Mouse (Mus musculus) stomach, postnatal 0 days (tissue): ENCODE measurements at regions not wholly inside any gene's neighbourhood (a gene's known extent, or its start where the extent isn't known, plus 50 kb on each side); places are given as distances from the start of the nearest gene placed in this dataset.

Experiments used
- ATAC-seq: fragments of 200-750 bp; cut with Nextera tagmentation; 2 replicates; pipeline ENCODE4 v1.8.0; 2017; ENCODE audit not compliant: low FRiP score, low TSS enrichment
- DNase-seq: peaks from one replicate; pipeline ENCODE4 v3.0.0-alpha.2; 2016; ENCODE audit warnings: low spot score
- H3K27ac ChIP-seq: fragments of 300-500 bp; sonication (generic); replicated peaks from 2 replicates; pipeline ENCODE4 v1.5.1; 2014; ENCODE audit warnings: mild to moderate bottlenecking, control low read depth
- H3K27me3 ChIP-seq: fragments of 300-500 bp; sonication (generic); 2 replicates; pipeline ENCODE4 v1.6.1; 2014; ENCODE audit warnings: low read length; ENCODE audit not compliant: control insufficient read depth, insufficient read depth
- H3K36me3 ChIP-seq: fragments of 300-500 bp; sonication (generic); 2 replicates; pipeline ENCODE4 v1.6.1; 2014; ENCODE audit warnings: low read length, mixed read lengths; ENCODE audit not compliant: control insufficient read depth, insufficient read depth
- H3K4me1 ChIP-seq: fragments of 300-500 bp; sonication (generic); replicated peaks from 2 replicates; pipeline ENCODE4 v1.6.1; 2014; ENCODE audit warnings: antibody characterized with exemption; ENCODE audit not compliant: control insufficient read depth, insufficient read depth
- H3K4me2 ChIP-seq: fragments of 300-500 bp; sonication (generic); replicated peaks from 2 replicates; pipeline ENCODE4 v1.6.1; 2014; ENCODE audit warnings: low read depth, mild to moderate bottlenecking, control low read depth, moderate library complexity
- H3K4me3 ChIP-seq: fragments of 300-500 bp; sonication (generic); 2 replicates; pipeline ENCODE4 v1.5.1; 2014; ENCODE audit warnings: low read depth, low read length, control low read depth
- H3K9ac ChIP-seq: fragments of 300-500 bp; sonication (generic); 2 replicates; pipeline ENCODE4 v1.6.1; 2014; ENCODE audit warnings: mild to moderate bottlenecking, low read length, control low read depth, mixed read lengths
- H3K9me3 ChIP-seq: fragments of 300-500 bp; sonication (generic); 2 replicates; pipeline ENCODE4 v1.6.1; 2016; ENCODE audit warnings: low read length; ENCODE audit not compliant: control insufficient read depth
- CTCF ChIP-seq: IDR thresholded peaks from 2 replicates; pipeline ENCODE4 v1.5.1; 2016; ENCODE audit warnings: antibody characterized with exemption, low read depth, mild to moderate bottlenecking, moderate library complexity
- EP300 ChIP-seq: optimal IDR thresholded peaks from 2 replicates; pipeline ENCODE3; 2016; ENCODE audit warnings: antibody characterized with exemption
- WGBS: fragments of 180-500 bp; shearing (Covaris S2); extraction: QIAGEN DNeasy Blood & Tissue Kit; methylation state at CpG from one replicate; pipeline ENCODE4 v1.1.7; 2014; 5-methylcytosine and 5-hydroxymethylcytosine counted together

- Histone ChIP-seq H3K4me1 (no peaks in the 10 kb centered on the region), H3K9ac (no peak overlapping the region), H3K9me3 (no peaks in the 10 kb centered on the region), H3K27me3 (no peaks in the 10 kb centered on the region), H3K4me3 (no peak overlapping the region), H3K27ac (no peak overlapping the region), H3K36me3 (no peaks in the 10 kb centered on the region), H3K4me2 (no peak overlapping the region)
- no peak for TF ChIP-seq CTCF
- no peak for TF ChIP-seq EP300
- DNase-seq (no peak), ATAC-seq (no peak)
- WGBS, result 38% methylated on average over 4 of the region's 4 CpGs
These were observed 346.2 kb upstream of the Smarca2 start for GRCm38 (mm10) chr19:26258677-26259076.

GRCm38 (mm10) chr19:26261530-26261929, 343.3 kb upstream of the Smarca2 start:
- no peaks in the 10 kb centered on the region for H3K36me3 ChIP-seq
- no peak for DNase-seq
- H3K27me3 ChIP-seq, result no peaks in the 10 kb centered on the region
- no peaks in the 10 kb centered on the region for H3K4me1 ChIP-seq
- H3K9ac ChIP-seq, result no peak overlapping the region
- TF ChIP-seq CTCF (no peak), EP300 (no peak)
- no peak overlapping the region for H3K4me2 ChIP-seq
- H3K27ac ChIP-seq, result no peak overlapping the region
- H3K9me3 ChIP-seq, result no peaks in the 10 kb centered on the region
- WGBS, result 82% methylated on average over 2 of the region's 2 CpGs
- H3K4me3 ChIP-seq, result no peak overlapping the region
- ATAC-seq, result no peak

DNA sequence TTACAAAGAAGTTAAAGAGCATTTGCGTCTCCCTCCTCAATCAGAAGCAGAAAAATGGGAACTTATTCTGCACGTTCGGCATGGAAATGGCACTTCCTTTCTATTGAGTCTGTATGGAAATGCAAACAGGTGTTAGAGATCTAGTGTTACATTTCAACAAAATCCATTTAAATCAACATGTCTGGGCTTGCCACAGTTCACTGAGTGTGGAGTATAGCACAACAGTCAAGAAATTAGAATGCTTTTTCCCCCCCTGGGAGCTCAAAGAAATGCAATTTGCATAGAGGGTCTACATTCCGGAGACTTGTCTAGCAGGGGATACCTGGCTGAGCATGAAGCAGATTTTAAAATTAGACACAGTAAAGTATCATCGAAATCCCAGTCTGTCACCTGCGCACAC, 308.5 kb upstream of the Smarca2 start:
- H3K9ac ChIP-seq, result no peak overlapping the region
- WGBS, result 66% methylated on average over 6 of the region's 6 CpGs
- no peak for ATAC-seq

DNA sequence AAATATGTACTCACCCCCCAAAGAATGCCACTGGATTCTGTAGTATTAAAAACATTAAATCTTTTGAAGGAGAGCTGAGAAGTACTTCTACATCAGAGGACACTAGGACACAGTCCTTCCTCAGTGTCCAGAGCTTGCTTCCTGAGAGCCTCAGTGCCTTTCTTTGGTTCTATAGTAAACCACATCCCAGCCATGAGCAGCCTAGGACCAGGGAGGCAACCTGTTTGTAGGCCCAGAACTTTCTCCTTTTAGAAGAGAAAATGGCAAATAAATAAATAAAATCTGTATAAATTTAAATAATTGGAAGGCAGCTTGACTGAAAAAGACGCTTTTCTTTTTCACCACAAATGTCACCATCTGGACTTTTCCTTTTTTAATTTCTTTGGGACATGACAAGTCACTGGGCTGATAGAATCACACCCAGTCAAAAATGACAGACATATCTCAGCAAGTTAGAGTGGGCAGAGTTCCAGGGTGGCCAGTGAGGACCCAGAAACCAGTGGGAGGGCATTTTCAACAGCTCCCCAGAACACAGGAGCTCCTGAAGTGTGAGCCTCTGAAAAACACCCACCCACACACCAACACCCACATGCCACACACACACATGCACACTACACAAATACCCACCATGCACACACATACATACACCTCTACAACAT, 296.2 kb upstream of the Smarca2 start:
- WGBS, result 81% methylated on average over 1 of the region's 1 CpGs
- H3K9me3 ChIP-seq, result no peaks in the 10 kb centered on the region

More for the DNA sequence above, 308.5 kb upstream of the Smarca2 start:
- no peak for DNase-seq
- H3K36me3 ChIP-seq, result no peaks in the 10 kb centered on the region
- TF ChIP-seq CTCF (no peak), EP300 (no peak)
- no peak overlapping the region for H3K4me3 ChIP-seq
- H3K9me3 ChIP-seq, result no peaks in the 10 kb centered on the region
- no peaks in the 10 kb centered on the region for H3K27me3 ChIP-seq
- no peaks in the 10 kb centered on the region for H3K4me1 ChIP-seq
- no peak overlapping the region for H3K27ac ChIP-seq
- H3K4me2 ChIP-seq, result no peak overlapping the region

GRCm38 (mm10) chr19:26318977-26319376, 285.9 kb upstream of the Smarca2 start:
- H3K9me3 ChIP-seq, result no peaks in the 10 kb centered on the region
- 76% methylated on average over 2 of the region's 2 CpGs for WGBS
- ATAC-seq, result no peak
- H3K27ac ChIP-seq, result no peak overlapping the region
- no peak overlapping the region for H3K4me3 ChIP-seq
- H3K27me3 ChIP-seq, result no peaks in the 10 kb centered on the region
- H3K9ac ChIP-seq, result no peak overlapping the region
- H3K36me3 ChIP-seq, result no peaks in the 10 kb centered on the region
- no peak for DNase-seq
- TF ChIP-seq CTCF (no peak), EP300 (no peak)
- no peaks in the 10 kb centered on the region for H3K4me1 ChIP-seq
- H3K4me2 ChIP-seq, result no peak overlapping the region

More for the DNA sequence above, 296.2 kb upstream of the Smarca2 start:
- Histone ChIP-seq H3K27me3 (no peaks in the 10 kb centered on the region), H3K9ac (no peak overlapping the region), H3K36me3 (no peaks in the 10 kb centered on the region), H3K27ac (no peak overlapping the region), H3K4me2 (no peak overlapping the region), H3K4me3 (no peak overlapping the region), H3K4me1 (no peaks in the 10 kb centered on the region)
- DNase-seq, result no peak
- no peak for ATAC-seq
- TF ChIP-seq EP300 (no peak), CTCF (no peak)

- 81% methylated on average over 5 of the region's 5 CpGs for WGBS
- H3K4me2 ChIP-seq, result no peak overlapping the region
- TF ChIP-seq EP300 (no peak), CTCF (no peak)
- no peaks in the 10 kb centered on the region for H3K36me3 ChIP-seq
- H3K27me3 ChIP-seq, result no peaks in the 10 kb centered on the region
- ATAC-seq, result no peak
- H3K9ac ChIP-seq, result no peak overlapping the region
- H3K27ac ChIP-seq, result no peak overlapping the region
- DNase-seq, result no peak
- no peaks in the 10 kb centered on the region for H3K9me3 ChIP-seq
- no peaks in the 10 kb centered on the region for H3K4me1 ChIP-seq
- no peak overlapping the region for H3K4me3 ChIP-seq
These were observed 281.2 kb upstream of the Smarca2 start for GRCm38 (mm10) chr19:26323682-26324081.
